Mouse (Mus musculus) CH12.LX (cell line): ENCODE data around the gene Ttc22. TPM values are rescaled to one million over a fixed set of nuclear protein-coding genes. Genes with fewer than 3 reads are reported as not detected.
A peak's percentile ranks its signal among the peaks of the same experiment; 100 is the strongest.

Experiments
- DNase-seq: peaks from one replicate; pipeline ENCODE4 v3.0.0-alpha.2; 2013; ENCODE audit errors: extremely low read depth
- H3K27ac ChIP-seq: 2 replicates; pipeline ENCODE4 v1.5.1; 2012; ENCODE audit warnings: low read depth, mild to moderate bottlenecking, control low read depth, moderate library complexity; ENCODE audit not compliant: insufficient read depth
- H3K27me3 ChIP-seq: replicated peaks from 2 replicates; pipeline ENCODE3; 2012; ENCODE audit warnings: inconsistent platforms
- H3K36me3 ChIP-seq, 2 experiments: replicated peaks in 1 of 2; 2 replicates each; pipeline versions ENCODE3 to v1.6.1; 2012; ENCODE audit warnings: inconsistent platforms in 1 of 2, low read length in 1 of 2, mild to moderate bottlenecking in 1 of 2, mixed read lengths in 1 of 2, moderate library complexity in 1 of 2; ENCODE audit not compliant: control insufficient read depth in 1 of 2, insufficient read depth in 1 of 2
- H3K4me1 ChIP-seq, 2 experiments: 2 replicates each; pipeline ENCODE4 v1.6.1; 2012; ENCODE audit warnings: inconsistent platforms in 1 of 2, moderate library complexity in 1 of 2; ENCODE audit not compliant: insufficient read depth in 2 of 2, control insufficient read depth in 1 of 2
- H3K4me2 ChIP-seq: 2 replicates; pipeline ENCODE4 v1.6.1; 2012; ENCODE audit warnings: low read depth, mild to moderate bottlenecking, control low read depth; ENCODE audit not compliant: poor library complexity, insufficient read depth, severe bottlenecking
- H3K4me3 ChIP-seq, 3 experiments: fragments of 150-350 bp in 1 of 3; sonication (generic) in 1 of 3; replicated peaks in 1 of 3; 2 replicates each; pipeline versions ENCODE3 to v1.5.1; 2011 to 2012; ENCODE audit warnings: low read depth in 2 of 3, low read length in 2 of 3, mild to moderate bottlenecking in 2 of 3, moderate library complexity in 2 of 3, control low read depth in 1 of 3, improper control_type of control experiment in 1 of 3, inconsistent platforms in 1 of 3, mixed read lengths in 1 of 3; ENCODE audit not compliant: poor library complexity in 1 of 3
- H3K79me2 ChIP-seq: replicated peaks from 2 replicates; pipeline ENCODE4 v1.6.1; 2012; ENCODE audit warnings: mild to moderate bottlenecking, moderate library complexity; ENCODE audit not compliant: control insufficient read depth, poor library complexity, insufficient read depth, severe bottlenecking; ENCODE audit errors: extremely low read depth
- H3K9ac ChIP-seq: 2 replicates; pipeline ENCODE4 v1.6.1; 2012; ENCODE audit warnings: low read depth, mild to moderate bottlenecking, control low read depth, moderate library complexity; ENCODE audit not compliant: insufficient read depth
- H3K9me3 ChIP-seq: replicated peaks from 2 replicates; pipeline ENCODE3; 2012; ENCODE audit warnings: low read length, inconsistent platforms, mixed read lengths
- CHD1 ChIP-seq: IDR thresholded peaks from 2 replicates; pipeline ENCODE4 v1.6.1; 2012; ENCODE audit warnings: low read depth, low read length, improper control_type of control experiment, inconsistent platforms
- CTCF ChIP-seq, 2 experiments: IDR thresholded peaks in 1 of 2; conservative IDR thresholded peaks in 1 of 2; 2 replicates each; pipeline ENCODE4 v1.5.1; 2011 to 2012; ENCODE audit warnings: low read depth in 2 of 2, low read length in 2 of 2, improper control_type of control experiment in 1 of 2, inconsistent platforms in 1 of 2, mild to moderate bottlenecking in 1 of 2, moderate library complexity in 1 of 2
- ELF1 ChIP-seq: IDR thresholded peaks from 2 replicates; pipeline ENCODE4 v1.6.1; 2014; ENCODE audit warnings: low read depth, mild to moderate bottlenecking, inconsistent platforms, low read length, improper control_type of control experiment
- EP300 ChIP-seq: IDR thresholded peaks from 2 replicates; pipeline ENCODE4 v1.6.1; 2011; ENCODE audit warnings: low read length, improper control_type of control experiment
- ETS1 ChIP-seq: conservative IDR thresholded peaks from 2 replicates; pipeline ENCODE4 v1.6.1; 2012; ENCODE audit warnings: low read depth, mild to moderate bottlenecking, inconsistent platforms, low read length, improper control_type of control experiment, moderate library complexity
- GABPA ChIP-seq: IDR thresholded peaks from 2 replicates; pipeline ENCODE4 v1.6.1; 2012; ENCODE audit warnings: low read depth, low read length, improper control_type of control experiment, inconsistent platforms; ENCODE audit not compliant: insufficient replicate concordance
- HCFC1 ChIP-seq: IDR thresholded peaks from 2 replicates; pipeline ENCODE4 v1.6.1; 2012; ENCODE audit warnings: low read depth, mild to moderate bottlenecking, inconsistent platforms, low read length, improper control_type of control experiment
- JUN ChIP-seq: IDR thresholded peaks from 2 replicates; pipeline ENCODE4 v1.6.1; 2011; ENCODE audit warnings: low read depth, mild to moderate bottlenecking, low read length, improper control_type of control experiment, moderate library complexity; ENCODE audit not compliant: insufficient read depth
- JUND ChIP-seq: conservative IDR thresholded peaks from 2 replicates; pipeline ENCODE4 v1.6.1; 2011; ENCODE audit warnings: low read depth, low read length, improper control_type of control experiment
- MAX ChIP-seq: IDR thresholded peaks from 2 replicates; pipeline ENCODE4 v1.6.1; 2011; ENCODE audit warnings: low read length, improper control_type of control experiment
- MEF2A ChIP-seq: IDR thresholded peaks from 2 replicates; pipeline ENCODE4 v1.6.1; 2014; ENCODE audit warnings: low read depth, mild to moderate bottlenecking, inconsistent platforms, low read length, improper control_type of control experiment, borderline replicate concordance
- NRF1 ChIP-seq: IDR thresholded peaks from 2 replicates; pipeline ENCODE4 v1.6.1; 2014; ENCODE audit warnings: low read depth, mild to moderate bottlenecking, inconsistent platforms, low read length, improper control_type of control experiment, moderate library complexity
- PAX5 ChIP-seq: IDR thresholded peaks from 2 replicates; pipeline ENCODE4 v1.6.1; 2012; ENCODE audit warnings: low read length, inconsistent platforms, mixed read lengths
- POLR2AphosphoS2 ChIP-seq: IDR thresholded peaks from 2 replicates; pipeline ENCODE4 v1.6.1; 2011; ENCODE audit warnings: low read depth, low read length, improper control_type of control experiment
- RAD21 ChIP-seq: IDR thresholded peaks from 2 replicates; pipeline ENCODE4 v1.6.1; 2011; ENCODE audit warnings: low read depth, mild to moderate bottlenecking, low read length, improper control_type of control experiment, moderate library complexity
- RCOR1 ChIP-seq: conservative IDR thresholded peaks from 2 replicates; pipeline ENCODE4 v1.6.1; 2012; ENCODE audit warnings: low read depth, mild to moderate bottlenecking, inconsistent platforms, low read length, improper control_type of control experiment
- SIN3A ChIP-seq: IDR thresholded peaks from 2 replicates; pipeline ENCODE4 v1.6.1; 2012; ENCODE audit warnings: low read length, improper control_type of control experiment, inconsistent platforms
- SMC3 ChIP-seq: IDR thresholded peaks from 2 replicates; pipeline ENCODE4 v1.6.1; 2011; ENCODE audit warnings: low read depth, low read length, improper control_type of control experiment
- TBP ChIP-seq: conservative IDR thresholded peaks from 2 replicates; pipeline ENCODE4 v1.6.1; 2011; ENCODE audit warnings: low read depth, low read length, improper control_type of control experiment
- TCF12 ChIP-seq: IDR thresholded peaks from 2 replicates; pipeline ENCODE4 v1.6.1; 2014; ENCODE audit warnings: low read depth, mild to moderate bottlenecking, inconsistent platforms, low read length, improper control_type of control experiment
- USF1 ChIP-seq: IDR thresholded peaks from 2 replicates; pipeline ENCODE4 v1.6.1; 2014; ENCODE audit warnings: low read depth, mild to moderate bottlenecking, inconsistent platforms, low read length, improper control_type of control experiment
- ZC3H11A ChIP-seq: IDR thresholded peaks from 2 replicates; pipeline ENCODE4 v1.6.1; 2012; ENCODE audit warnings: low read depth, mild to moderate bottlenecking, inconsistent platforms, low read length, improper control_type of control experiment
- dilution Hi-C: fragments of 300-500 bp; cut with MboI; formaldehyde crosslinking; loops from 2 replicates; pipeline ENCODE4 v1.14.3; 2020; ENCODE audit warnings: low sequenced_read_pairs; ENCODE audit not compliant: extremely low pct_unique_long_range_greater_than_20kb, extremely low pct_ligation_motif_present
- in situ Hi-C: fragments of 300-500 bp; cut with MboI; formaldehyde crosslinking; loops from 3 replicates; pipeline ENCODE4 v1.14.3; 2019; ENCODE audit warnings: low sequenced_read_pairs, low pct_ligation_motif_present, low pct_unique_long_range_greater_than_20kb, mixed read lengths
- polyA plus RNA-seq: library from polyadenylated mRNA; unstranded; fragments of >175 nt; gene quantifications from 2 replicates; pipeline ENCODE4 v1.2.1, GENCODE M21; 2012; ENCODE audit warnings: low read depth; ENCODE audit not compliant: insufficient read length
- total RNA-seq, 2 experiments: library from RNA; depleted of rRNA; stranded (reverse); fragments of 300-350 nt in 1 of 2; fragments of >200 nt in 1 of 2; gene quantifications; 2 replicates each; pipeline ENCODE4 v1.2.3; 2012 to 2014

Gene Ttc22
- total and polyA plus RNA-seq, 3 experiments, result not detected

DNA sequence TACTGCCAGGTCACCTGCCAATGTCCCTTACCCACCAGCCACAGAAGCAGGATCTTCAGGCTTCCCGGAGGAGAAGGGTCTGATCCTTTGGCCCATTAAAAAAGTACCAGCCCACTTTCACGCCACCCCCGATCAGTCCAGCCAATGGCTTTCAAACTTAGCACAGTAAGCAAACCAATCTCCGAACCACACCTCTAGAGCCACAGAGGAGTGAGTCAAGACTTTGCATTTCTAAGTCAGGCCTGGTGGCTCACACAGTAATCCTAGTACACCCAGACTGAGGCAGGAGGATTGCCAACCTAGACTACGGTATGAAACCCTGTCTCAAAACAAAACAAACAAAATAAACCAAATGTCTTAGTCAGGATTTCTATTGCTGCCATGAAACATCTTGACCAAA is 7.1 kb downstream of the Ttc22 start:
- peaks cover 63% of the 10 kb centered on the region for H3K27me3 ChIP-seq
- in situ Hi-C loops (loop anchor here (5.0 to 25.0 kb wide), 2 partner anchors 78 to 533 kb away; no protein-coding TSS in a partner anchor), dilution Hi-C loops (no loop called here)
- no peak overlapping the region for H3K27ac ChIP-seq
- no peak for TF ChIP-seq HCFC1
- TF ChIP-seq RCOR1, result no peak
- no peak for TF ChIP-seq SIN3A
- no peak for TF ChIP-seq MAX
- TF ChIP-seq NRF1, result no peak
- no peak for TF ChIP-seq PAX5
- no peak for TF ChIP-seq TBP
- TF ChIP-seq JUN, result no peak
- TF ChIP-seq GABPA, result no peak
- TF ChIP-seq RAD21, result no peak
- TF ChIP-seq TCF12, result no peak
- no peak for TF ChIP-seq MEF2A
- no peak for TF ChIP-seq EP300
- TF ChIP-seq ELF1, result no peak
- TF ChIP-seq POLR2AphosphoS2, result no peak
- no peak for TF ChIP-seq JUND
- TF ChIP-seq ETS1, result no peak
- no peak overlapping the region for H3K4me3 ChIP-seq
- H3K4me1 ChIP-seq, result peaks cover 0 to 8% of the 10 kb centered on the region in 2 experiments; a peak in 2 of 4 replicates
- no peaks in the 10 kb centered on the region for H3K36me3 ChIP-seq
- H3K79me2 ChIP-seq, result no peaks in the 10 kb centered on the region
- no peaks in the 10 kb centered on the region for H3K9me3 ChIP-seq
- no peak overlapping the region for H3K4me2 ChIP-seq
- H3K9ac ChIP-seq, result no peak overlapping the region
- no peak for DNase-seq

DNA sequence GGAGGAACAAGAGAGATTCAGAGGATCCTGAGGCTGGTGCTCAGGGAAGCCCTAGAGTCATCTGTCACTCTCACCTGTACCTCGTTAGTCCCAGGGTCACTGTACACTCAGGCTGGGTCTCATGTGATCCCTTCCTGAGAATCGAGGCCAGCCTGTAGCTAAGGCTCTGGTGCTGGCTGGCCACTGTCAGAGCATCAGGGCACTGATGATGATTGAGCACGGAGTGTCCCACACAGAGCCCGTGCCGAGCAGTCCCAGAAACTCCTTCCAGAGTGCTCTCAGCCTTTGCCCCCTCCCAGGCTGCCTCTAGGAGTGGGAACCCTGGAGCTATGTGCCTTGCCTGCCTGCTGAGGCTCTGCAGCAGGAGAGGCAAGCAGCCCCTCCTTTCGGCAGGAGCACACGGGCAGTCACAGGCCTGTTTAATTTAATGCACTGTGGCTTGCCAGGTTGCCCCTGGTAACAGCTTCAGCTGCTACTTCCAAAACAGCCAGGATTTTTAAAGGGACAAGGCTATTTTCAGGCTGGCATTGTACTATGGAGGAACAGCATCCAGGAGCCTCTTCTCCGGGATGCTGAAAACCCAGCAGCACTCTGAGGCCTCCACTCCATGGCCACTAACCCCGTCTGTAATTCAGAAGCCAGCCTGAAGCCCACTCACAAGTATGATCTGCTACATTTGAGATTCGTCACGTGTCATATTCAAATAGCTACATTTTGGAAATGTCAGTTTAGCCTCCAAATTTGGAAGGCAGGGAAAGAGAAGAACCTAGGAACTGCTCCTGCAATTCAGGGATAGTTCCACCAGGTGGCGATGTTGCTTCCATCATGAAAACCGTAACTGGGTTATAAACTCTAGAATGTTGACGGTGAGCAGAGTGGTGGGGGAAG is 8.3 kb downstream of the Ttc22 start:
- Histone ChIP-seq H3K79me2 (no peaks in the 10 kb centered on the region), H3K4me3 (no peak overlapping the region), H3K27ac (no peak overlapping the region), H3K4me1 (peaks cover 0 to 8% of the 10 kb centered on the region in 2 experiments; a peak in 2 of 4 replicates), H3K9me3 (no peaks in the 10 kb centered on the region), H3K4me2 (no peak overlapping the region), H3K36me3 (no peaks in the 10 kb centered on the region), H3K9ac (no peak overlapping the region), H3K27me3 (peaks cover 63% of the 10 kb centered on the region)
- dilution Hi-C loops, result no loop called here
- peak; percentile 84 to 96 for TF ChIP-seq CTCF (conservative IDR thresholded peaks at IDR 0.05 in 1 of 2, IDR thresholded peaks at IDR 0.05 in 1 of 2; ENCODE audit: low read depth in 2 of 2, low read length in 2 of 2)
- TF ChIP-seq CHD1, result no peak
- peak; percentile 79 for TF ChIP-seq RAD21
- peak; percentile 40; the same call in 1 of the 2 replicates for TF ChIP-seq ZC3H11A
- no peak for TF ChIP-seq MEF2A
- TF ChIP-seq GABPA, result no peak
- peak; percentile 91 for TF ChIP-seq SMC3
- no peak for TF ChIP-seq USF1
- in situ Hi-C loops, result loop anchor here (10.0 to 25.0 kb wide), 2 partner anchors 164 to 532 kb away; no protein-coding TSS in a partner anchor
- peak; percentile 60 for DNase-seq
